Mouse (Mus musculus): ENCODE results near the gene Smim20. TPM values are rescaled to one million over a fixed set of nuclear protein-coding genes. Genes with fewer than 3 reads are reported as not detected.
A peak's percentile ranks its signal among the peaks of the same experiment; 100 is the strongest.

The Smim20 gene
- polyA plus RNA-seq (2016; fragmentation: Nextera tagmentation; extraction: Ambion mirVana), result 65.6 and 75.6 TPM in 2 replicates

- Histone ChIP-seq H3K4me3 (peak within 1 kb of the TSS; percentile 59), H3K9ac (peak within 1 kb of the TSS; percentile 55), H3K27me3 (replicated peaks) (no peaks in the 10 kb centered on the region), H3K36me3 (no peaks in the 10 kb centered on the region), H3K9me3 (0 out of 2 replicates have a peak, but pooled peaks cover 3% of the 10 kb centered on the region), H3K27ac (peak within 1 kb of the TSS; percentile 42; the same call in 1 of the 2 replicates), H3K4me2 (replicated peaks) (peak within 1 kb of the TSS; percentile 77), H3K4me1 (peaks cover 12% of the 10 kb centered on the region)
- ATAC-seq (ENCODE audit: low FRiP score, low read depth), result peak; percentile 90
- WGBS, result 11% methylated on average over 53 of the region's 53 CpGs
These were observed at the start of gene Smim20 for GRCm38 (mm10) chr5:53266931-53267853. Smim20 (plus strand) TSS chr5:53267083.

- no peaks in the 10 kb centered on the region for H3K9me3 ChIP-seq
- no peaks in the 10 kb centered on the region for H3K27me3 ChIP-seq (replicated peaks)
- no peak for ATAC-seq (ENCODE audit: low FRiP score, low read depth)
- no peak overlapping the region for H3K27ac ChIP-seq
- no peak overlapping the region for H3K4me3 ChIP-seq
- H3K4me2 ChIP-seq (replicated peaks), result no peak overlapping the region
- 90% methylated on average over 13 of the region's 13 CpGs for WGBS
- no peak overlapping the region for H3K9ac ChIP-seq
- no peaks in the 10 kb centered on the region for H3K36me3 ChIP-seq
- no peaks in the 10 kb centered on the region for H3K4me1 ChIP-seq
These were observed 41.4 kb upstream of the Smim20 start for GRCm38 (mm10) chr5:53225434-53225833.

GRCm38 (mm10) chr5:53230560-53230959 is 36.3 kb upstream of the Smim20 start:
- Histone ChIP-seq H3K9me3 (no peaks in the 10 kb centered on the region), H3K4me1 (no peaks in the 10 kb centered on the region), H3K4me3 (no peak overlapping the region), H3K27ac (no peak overlapping the region), H3K9ac (no peak overlapping the region), H3K4me2 (replicated peaks) (no peak overlapping the region), H3K27me3 (replicated peaks) (no peaks in the 10 kb centered on the region), H3K36me3 (no peaks in the 10 kb centered on the region)
- ATAC-seq (ENCODE audit: low FRiP score, low read depth), result no peak
- WGBS, result 83% methylated on average over 4 of the region's 4 CpGs

- ATAC-seq (ENCODE audit: low FRiP score, low read depth), result no peak
These were observed 31.3 kb upstream of the Smim20 start for GRCm38 (mm10) chr5:53235551-53235950.

GRCm38 (mm10) chr5:53236136-53236535 is 30.7 kb upstream of the Smim20 start:
- no peaks in the 10 kb centered on the region for H3K9me3 ChIP-seq
- no peaks in the 10 kb centered on the region for H3K27me3 ChIP-seq (replicated peaks)

More at GRCm38 (mm10) chr5:53235551-53235950, 31.3 kb upstream of the Smim20 start:
- Histone ChIP-seq H3K27me3 (replicated peaks) (no peaks in the 10 kb centered on the region), H3K9me3 (no peaks in the 10 kb centered on the region), H3K4me1 (peaks cover 11% of the 10 kb centered on the region), H3K4me3 (no peak overlapping the region), H3K36me3 (no peaks in the 10 kb centered on the region), H3K9ac (no peak overlapping the region), H3K4me2 (replicated peaks) (no peak overlapping the region), H3K27ac (no peak overlapping the region)
- 21% methylated on average over 4 of the region's 4 CpGs for WGBS

GRCm38 (mm10) chr5:53236749-53237148 is 30.1 kb upstream of the Smim20 start:
- no peak for ATAC-seq (ENCODE audit: low FRiP score, low read depth)
- no peaks in the 10 kb centered on the region for H3K27me3 ChIP-seq (replicated peaks)
- no peak overlapping the region for H3K4me3 ChIP-seq
- no peaks in the 10 kb centered on the region for H3K9me3 ChIP-seq
- no peak overlapping the region for H3K27ac ChIP-seq
- H3K4me2 ChIP-seq (replicated peaks), result no peak overlapping the region
- WGBS, result 73% methylated on average over 7 of the region's 8 CpGs
- H3K9ac ChIP-seq, result no peak overlapping the region
- no peaks in the 10 kb centered on the region for H3K36me3 ChIP-seq
- peaks cover 11% of the 10 kb centered on the region for H3K4me1 ChIP-seq

More at GRCm38 (mm10) chr5:53236136-53236535, 30.7 kb upstream of the Smim20 start:
- Histone ChIP-seq H3K27ac (no peak overlapping the region), H3K4me2 (replicated peaks) (no peak overlapping the region), H3K36me3 (no peaks in the 10 kb centered on the region), H3K4me1 (peaks cover 11% of the 10 kb centered on the region), H3K9ac (no peak overlapping the region), H3K4me3 (no peak overlapping the region)
- 62% methylated on average over 5 of the region's 5 CpGs for WGBS
- ATAC-seq (ENCODE audit: low FRiP score, low read depth), result no peak

- Histone ChIP-seq H3K4me3 (no peak overlapping the region), H3K4me1 (peaks cover 11% of the 10 kb centered on the region), H3K36me3 (no peaks in the 10 kb centered on the region), H3K9me3 (no peaks in the 10 kb centered on the region), H3K27ac (no peak overlapping the region), H3K4me2 (replicated peaks) (no peak overlapping the region), H3K9ac (no peak overlapping the region), H3K27me3 (replicated peaks) (no peaks in the 10 kb centered on the region)
- 77% methylated on average over 7 of the region's 7 CpGs for WGBS
- ATAC-seq (ENCODE audit: low FRiP score, low read depth), result no peak
These were observed 28.1 kb upstream of the Smim20 start for GRCm38 (mm10) chr5:53238761-53239160.

GRCm38 (mm10) chr5:53239189-53239588 is 27.7 kb upstream of the Smim20 start:
- 90% methylated on average over 7 of the region's 7 CpGs for WGBS
- no peak for ATAC-seq (ENCODE audit: low FRiP score, low read depth)
- Histone ChIP-seq H3K4me1 (peaks cover 11% of the 10 kb centered on the region), H3K9me3 (no peaks in the 10 kb centered on the region), H3K4me3 (no peak overlapping the region), H3K4me2 (replicated peaks) (no peak overlapping the region), H3K27ac (no peak overlapping the region), H3K9ac (no peak overlapping the region), H3K27me3 (replicated peaks) (no peaks in the 10 kb centered on the region), H3K36me3 (no peaks in the 10 kb centered on the region)

GRCm38 (mm10) chr5:53239831-53240440 is 26.9 kb upstream of the Smim20 start:
- Histone ChIP-seq H3K4me1 (peaks cover 11% of the 10 kb centered on the region), H3K9me3 (no peaks in the 10 kb centered on the region), H3K36me3 (no peaks in the 10 kb centered on the region), H3K4me3 (no peak overlapping the region), H3K27me3 (replicated peaks) (no peaks in the 10 kb centered on the region), H3K27ac (no peak overlapping the region), H3K4me2 (replicated peaks) (no peak overlapping the region), H3K9ac (no peak overlapping the region)
- WGBS, result 21% methylated on average over 11 of the region's 11 CpGs
- peak; percentile 54; the same call in 1 of the 2 replicates for ATAC-seq (ENCODE audit: low FRiP score, low read depth)

GRCm38 (mm10) chr5:53241109-53241508 is 25.8 kb upstream of the Smim20 start:
- WGBS, result 47% methylated on average over 2 of the region's 2 CpGs
- H3K4me3 ChIP-seq, result no peak overlapping the region
- no peak overlapping the region for H3K27ac ChIP-seq
- H3K4me1 ChIP-seq, result peaks cover 11% of the 10 kb centered on the region
- H3K36me3 ChIP-seq, result no peaks in the 10 kb centered on the region
- H3K4me2 ChIP-seq (replicated peaks), result no peak overlapping the region
- H3K9ac ChIP-seq, result no peak overlapping the region
- no peaks in the 10 kb centered on the region for H3K27me3 ChIP-seq (replicated peaks)
- no peak for ATAC-seq (ENCODE audit: low FRiP score, low read depth)
- no peaks in the 10 kb centered on the region for H3K9me3 ChIP-seq

GRCm38 (mm10) chr5:53241963-53242362 is 24.9 kb upstream of the Smim20 start:
- Histone ChIP-seq H3K4me1 (peaks cover 11% of the 10 kb centered on the region), H3K9me3 (no peaks in the 10 kb centered on the region), H3K9ac (no peak overlapping the region), H3K36me3 (no peaks in the 10 kb centered on the region), H3K4me2 (replicated peaks) (no peak overlapping the region), H3K27ac (no peak overlapping the region), H3K4me3 (no peak overlapping the region), H3K27me3 (replicated peaks) (no peaks in the 10 kb centered on the region)
- ATAC-seq (ENCODE audit: low FRiP score, low read depth), result no peak
- WGBS, result 83% methylated on average over 5 of the region's 5 CpGs

GRCm38 (mm10) chr5:53242865-53243499 is 23.9 kb upstream of the Smim20 start:
- no peaks in the 10 kb centered on the region for H3K36me3 ChIP-seq
- no peak for ATAC-seq (ENCODE audit: low FRiP score, low read depth)
- no peak overlapping the region for H3K4me3 ChIP-seq
- no peak overlapping the region for H3K9ac ChIP-seq
- no peak overlapping the region for H3K4me2 ChIP-seq (replicated peaks)
- peaks cover 11% of the 10 kb centered on the region for H3K4me1 ChIP-seq
- 91% methylated on average over 7 of the region's 7 CpGs for WGBS
- H3K27me3 ChIP-seq (replicated peaks), result no peaks in the 10 kb centered on the region
- no peaks in the 10 kb centered on the region for H3K9me3 ChIP-seq
- H3K27ac ChIP-seq, result no peak overlapping the region
